Mouse (Mus musculus) lung, embryonic 14.5 days (tissue): ENCODE results near the gene Nup210. TPM values are rescaled to one million over a fixed set of nuclear protein-coding genes. Genes with fewer than 3 reads are reported as not detected.
A peak's percentile ranks its signal among the peaks of the same experiment; 100 is the strongest.

ENCODE experiments used
- ATAC-seq: fragments of 200-750 bp; cut with Nextera tagmentation; 2 replicates; pipeline ENCODE4 v1.8.0; 2017; ENCODE audit warnings: mild to moderate bottlenecking, moderate TSS enrichment, moderate library complexity; ENCODE audit not compliant: insufficient read depth
- DNase-seq: peaks from one replicate; pipeline ENCODE4 v3.0.0-alpha.2; 2015
- H3K27ac ChIP-seq: fragments of 300-500 bp; sonication (generic); 2 replicates; pipeline ENCODE4 v1.5.1; 2014; ENCODE audit warnings: low read depth, mild to moderate bottlenecking, moderate library complexity
- H3K27me3 ChIP-seq: fragments of 300-500 bp; sonication (generic); 2 replicates; pipeline ENCODE4 v1.6.1; 2014; ENCODE audit warnings: low read length, control low read depth; ENCODE audit not compliant: insufficient read depth
- H3K36me3 ChIP-seq: fragments of 300-500 bp; sonication (generic); 2 replicates; pipeline ENCODE4 v1.6.1; 2014; ENCODE audit warnings: control low read depth; ENCODE audit not compliant: insufficient read depth
- H3K4me1 ChIP-seq: fragments of 300-500 bp; sonication (generic); 2 replicates; pipeline ENCODE4 v1.6.1; 2014; ENCODE audit warnings: antibody characterized with exemption, control low read depth; ENCODE audit not compliant: insufficient read depth
- H3K4me2 ChIP-seq: fragments of 300-500 bp; sonication (generic); 2 replicates; pipeline ENCODE4 v1.6.1; 2014; ENCODE audit warnings: mild to moderate bottlenecking
- H3K4me3 ChIP-seq: fragments of 300-500 bp; sonication (generic); 2 replicates; pipeline ENCODE4 v1.5.1; 2014; ENCODE audit warnings: low read depth, low read length
- H3K9ac ChIP-seq: fragments of 300-500 bp; sonication (generic); 2 replicates; pipeline ENCODE4 v1.6.1; 2014
- H3K9me3 ChIP-seq: fragments of 300-500 bp; sonication (generic); 2 replicates; pipeline ENCODE4 v1.6.1; 2016; ENCODE audit warnings: low read depth, low read length, control low read depth
- CTCF ChIP-seq: IDR thresholded peaks from 2 replicates; pipeline ENCODE4 v1.5.1; 2016; ENCODE audit warnings: antibody characterized with exemption, low read depth
- WGBS: fragments of 180-500 bp; shearing (Covaris S2); extraction: QIAGEN DNeasy Blood & Tissue Kit; methylation state at CpG from one replicate; pipeline ENCODE4 v1.1.7; 2014; 5-methylcytosine and 5-hydroxymethylcytosine counted together
- polyA plus RNA-seq: library from polyadenylated mRNA; unstranded; fragments of >200 nt; fragmentation: Nextera tagmentation; extraction: Ambion mirVana; gene quantifications from 2 replicates; pipeline ENCODE4 v1.2.1, GENCODE M21; 2014

The Nup210 gene
- polyA plus RNA-seq, 1 experiment from 2014 or later: 35.3 TPM

- Histone ChIP-seq H3K36me3 (no peaks in the 10 kb centered on the region), H3K9me3 (no peaks in the 10 kb centered on the region; the same call in 1 of the 2 replicates), H3K9ac (no peak overlapping the region), H3K4me1 (no peaks in the 10 kb centered on the region), H3K4me2 (no peak overlapping the region), H3K27me3 (no peaks in the 10 kb centered on the region), H3K27ac (no peak overlapping the region), H3K4me3 (no peak overlapping the region)
- no peak for TF ChIP-seq CTCF
- DNase-seq: no peak
- 90% methylated on average over 3 of the region's 3 CpGs for WGBS
- no peak for ATAC-seq
Measured at GRCm38 (mm10) chr6:90997025-90997424, 119.6 kb downstream of the Nup210 start.

- Histone ChIP-seq H3K27ac (no peak overlapping the region), H3K4me1 (no peaks in the 10 kb centered on the region), H3K27me3 (no peaks in the 10 kb centered on the region), H3K4me3 (no peak overlapping the region), H3K9me3 (no peaks in the 10 kb centered on the region; the same call in 1 of the 2 replicates), H3K9ac (no peak overlapping the region), H3K36me3 (no peaks in the 10 kb centered on the region), H3K4me2 (no peak overlapping the region)
- 82% methylated on average over 2 of the region's 2 CpGs for WGBS
- DNase-seq: no peak
- TF ChIP-seq CTCF: no peak
- ATAC-seq: no peak
Measured at GRCm38 (mm10) chr6:90996181-90996580, 120.4 kb downstream of the Nup210 start.

- H3K4me2 ChIP-seq: peak within 1 kb of the TSS; percentile 100
- peak within 1 kb of the TSS; percentile 70 for H3K27ac ChIP-seq
- ATAC-seq (peak; percentile 96), DNase-seq (peak; percentile 96)
- H3K9ac ChIP-seq: peak within 1 kb of the TSS; percentile 65
- H3K4me1 ChIP-seq: peaks cover 17% of the 10 kb centered on the region
- TF ChIP-seq CTCF: peak; percentile 62
- H3K4me3 ChIP-seq: peak within 1 kb of the TSS; percentile 63
- 2% methylated on average over 32 of the region's 39 CpGs for WGBS
- H3K27me3 ChIP-seq: 0 out of 2 replicates have a peak, but pooled peaks cover 5% of the 10 kb centered on the region
- H3K36me3 ChIP-seq: no peaks in the 10 kb centered on the region
- peaks cover 3% of the 10 kb centered on the region; the same call in 1 of the 2 replicates for H3K9me3 ChIP-seq
Measured at GRCm38 (mm10) chr6:90988648-90989317, 127.8 kb downstream of the Nup210 start, which contains the start of gene Iqsec1. Gene Iqsec1 (minus strand): TSS chr6:90988685.

- Histone ChIP-seq H3K9ac (peak overlapping the region; percentile 65), H3K36me3 (no peaks in the 10 kb centered on the region), H3K4me1 (peaks cover 19% of the 10 kb centered on the region), H3K4me2 (peak overlapping the region; percentile 100), H3K9me3 (peaks cover 3% of the 10 kb centered on the region; the same call in 1 of the 2 replicates), H3K4me3 (peak overlapping the region; percentile 63), H3K27me3 (0 out of 2 replicates have a peak, but pooled peaks cover 5% of the 10 kb centered on the region), H3K27ac (peak overlapping the region; percentile 63)
- TF ChIP-seq CTCF: no peak
- ATAC-seq (peak; percentile 21), DNase-seq (no peak)
- under 1% methylated on average over 42 of the region's 59 CpGs for WGBS
Measured at GRCm38 (mm10) chr6:90988299-90988625, 128.4 kb downstream of the Nup210 start.

GRCm38 (mm10) chr6:90987561-90988298 lies 128.9 kb downstream of the Nup210 start:
- ATAC-seq (peak; percentile 0; the same call in 1 of the 2 replicates), DNase-seq (peak; percentile 63)
- Histone ChIP-seq H3K9ac (peak overlapping the region; percentile 65), H3K9me3 (peaks cover 3% of the 10 kb centered on the region; the same call in 1 of the 2 replicates), H3K27me3 (0 out of 2 replicates have a peak, but pooled peaks cover 5% of the 10 kb centered on the region), H3K4me3 (peak overlapping the region; percentile 63), H3K4me2 (peak overlapping the region; percentile 100), H3K27ac (peak overlapping the region; percentile 63), H3K4me1 (peaks cover 19% of the 10 kb centered on the region), H3K36me3 (no peaks in the 10 kb centered on the region)
- no peak for TF ChIP-seq CTCF
- under 1% methylated on average over 76 of the region's 76 CpGs for WGBS

- H3K27ac ChIP-seq: no peak overlapping the region
- no peak for TF ChIP-seq CTCF
Measured at GRCm38 (mm10) chr6:90984101-90984500, 132.5 kb downstream of the Nup210 start.

GRCm38 (mm10) chr6:90974279-90974678 lies 142.3 kb downstream of the Nup210 start:
- no peak for TF ChIP-seq CTCF
- H3K27me3 ChIP-seq: no peaks in the 10 kb centered on the region
- H3K9ac ChIP-seq: no peak overlapping the region
- WGBS: 73% methylated on average over 2 of the region's 2 CpGs
- no peak overlapping the region for H3K27ac ChIP-seq
- no peak overlapping the region for H3K4me2 ChIP-seq
- H3K4me3 ChIP-seq: no peak overlapping the region
- DNase-seq: no peak
- no peaks in the 10 kb centered on the region for H3K36me3 ChIP-seq
- no peaks in the 10 kb centered on the region for H3K9me3 ChIP-seq
- H3K4me1 ChIP-seq: no peaks in the 10 kb centered on the region
- ATAC-seq: no peak

More at GRCm38 (mm10) chr6:90984101-90984500, 132.5 kb downstream of the Nup210 start:
- Histone ChIP-seq H3K9ac (no peak overlapping the region), H3K27me3 (0 out of 2 replicates have a peak, but pooled peaks cover 5% of the 10 kb centered on the region), H3K4me3 (no peak overlapping the region), H3K9me3 (no peaks in the 10 kb centered on the region), H3K4me1 (peaks cover 19% of the 10 kb centered on the region), H3K36me3 (no peaks in the 10 kb centered on the region), H3K4me2 (no peak overlapping the region)
- ATAC-seq (no peak), DNase-seq (peak; percentile 47)
- 21% methylated on average over 3 of the region's 3 CpGs for WGBS
